Mouse (Mus musculus) liver, embryonic 15.5 days (tissue): ENCODE data around the gene Nkpd1. TPM values are rescaled to one million over a fixed set of nuclear protein-coding genes. Genes with fewer than 3 reads are reported as not detected.

Experiments
- ATAC-seq: fragments of 200-750 bp; cut with Nextera tagmentation; 2 replicates; pipeline ENCODE4 v1.8.0; 2017; ENCODE audit warnings: moderate number of reproducible peaks, mild to moderate bottlenecking, moderate library complexity; ENCODE audit not compliant: insufficient read depth
- H3K27ac ChIP-seq: fragments of 300-500 bp; sonication (generic); replicated peaks from 2 replicates; pipeline ENCODE4 v1.5.1; 2015; ENCODE audit warnings: mild to moderate bottlenecking, inconsistent platforms
- H3K27me3 ChIP-seq: fragments of 300-500 bp; sonication (generic); 2 replicates; pipeline ENCODE4 v1.6.1; 2015; ENCODE audit warnings: mild to moderate bottlenecking, inconsistent platforms
- H3K36me3 ChIP-seq: fragments of 300-500 bp; sonication (generic); replicated peaks from 2 replicates; pipeline ENCODE4 v1.6.1; 2015; ENCODE audit warnings: moderate library complexity, mild to moderate bottlenecking, inconsistent platforms
- H3K4me1 ChIP-seq: fragments of 300-500 bp; sonication (generic); replicated peaks from 2 replicates; pipeline ENCODE4 v1.6.1; 2015; ENCODE audit warnings: inconsistent platforms
- H3K4me2 ChIP-seq: fragments of 300-500 bp; sonication (generic); 2 replicates; pipeline ENCODE4 v1.6.1; 2015; ENCODE audit warnings: moderate library complexity, mild to moderate bottlenecking, inconsistent platforms
- H3K4me3 ChIP-seq: fragments of 300-500 bp; sonication (generic); replicated peaks from 2 replicates; pipeline ENCODE4 v1.5.1; 2015; ENCODE audit warnings: mild to moderate bottlenecking, inconsistent platforms
- H3K9ac ChIP-seq: fragments of 300-500 bp; sonication (generic); 2 replicates; pipeline ENCODE4 v1.6.1; 2015; ENCODE audit warnings: moderate library complexity, mild to moderate bottlenecking, inconsistent platforms
- H3K9me3 ChIP-seq: fragments of 300-500 bp; sonication (generic); replicated peaks from 2 replicates; pipeline ENCODE4 v1.6.1; 2016; ENCODE audit warnings: inconsistent platforms
- WGBS: fragments of 180-500 bp; shearing (Covaris S2); methylation state at CpG from one replicate; pipeline ENCODE4 v1.1.7; 2015; ENCODE audit warnings: mixed read lengths; ENCODE audit not compliant: insufficient replicate concordance; 5-methylcytosine and 5-hydroxymethylcytosine counted together
- polyA plus RNA-seq: library from polyadenylated mRNA; unstranded; fragments of >200 nt; fragmentation: Nextera tagmentation; extraction: Ambion mirVana; gene quantifications from 2 replicates; pipeline ENCODE4 v1.2.1, GENCODE M21; 2015

Gene Nkpd1
- polyA plus RNA-seq, 1 experiment from 2014 or later, result not detected

GRCm38 (mm10) chr7:19489525-19489924 is 28.1 kb upstream of the Nkpd1 start:
- Histone ChIP-seq H3K4me1 (0 out of 2 replicates have a peak, but pooled peaks cover 6% of the 10 kb centered on the region), H3K9ac (no peak overlapping the region), H3K27me3 (peaks cover 31% of the 10 kb centered on the region), H3K27ac (no peak overlapping the region), H3K4me3 (no peak overlapping the region), H3K36me3 (no peaks in the 10 kb centered on the region), H3K4me2 (no peak overlapping the region), H3K9me3 (no peaks in the 10 kb centered on the region)
- 71% methylated on average over 31 of the region's 31 CpGs for WGBS
- no peak for ATAC-seq

GRCm38 (mm10) chr7:19491731-19492130 is 25.9 kb upstream of the Nkpd1 start:
- H3K27ac ChIP-seq, result no peak overlapping the region
- WGBS, result 20% methylated on average over 26 of the region's 26 CpGs

GRCm38 (mm10) chr7:19494751-19495474 is 22.7 kb upstream of the Nkpd1 start:
- H3K4me1 ChIP-seq, result peaks cover 26% of the 10 kb centered on the region
- H3K9me3 ChIP-seq, result no peaks in the 10 kb centered on the region
- H3K4me3 ChIP-seq, result no peak overlapping the region
- H3K36me3 ChIP-seq, result no peaks in the 10 kb centered on the region
- 75% methylated on average over 25 of the region's 25 CpGs for WGBS
- H3K4me2 ChIP-seq, result no peak overlapping the region
- H3K27ac ChIP-seq, result no peak overlapping the region
- peaks cover 13% of the 10 kb centered on the region for H3K27me3 ChIP-seq
- no peak overlapping the region for H3K9ac ChIP-seq
- ATAC-seq, result no peak

More at GRCm38 (mm10) chr7:19491731-19492130, 25.9 kb upstream of the Nkpd1 start:
- peak overlapping the region; percentile 23; the same call in 1 of the 2 replicates for H3K4me2 ChIP-seq
- H3K4me1 ChIP-seq, result peaks cover 20% of the 10 kb centered on the region
- peaks cover 31% of the 10 kb centered on the region for H3K27me3 ChIP-seq
- H3K9ac ChIP-seq, result no peak overlapping the region
- no peak overlapping the region for H3K4me3 ChIP-seq
- H3K9me3 ChIP-seq, result no peaks in the 10 kb centered on the region
- ATAC-seq, result no peak
- H3K36me3 ChIP-seq, result no peaks in the 10 kb centered on the region

GRCm38 (mm10) chr7:19495521-19496213 is 22.0 kb upstream of the Nkpd1 start:
- no peak overlapping the region for H3K4me2 ChIP-seq
- peaks cover 31% of the 10 kb centered on the region for H3K4me1 ChIP-seq
- peak; percentile 36; the same call in 1 of the 2 replicates for ATAC-seq
- H3K27me3 ChIP-seq, result peaks cover 12% of the 10 kb centered on the region; the same call in 1 of the 2 replicates
- no peaks in the 10 kb centered on the region for H3K9me3 ChIP-seq
- WGBS, result 59% methylated on average over 20 of the region's 20 CpGs
- H3K9ac ChIP-seq, result no peak overlapping the region
- H3K4me3 ChIP-seq, result no peak overlapping the region
- H3K27ac ChIP-seq, result no peak overlapping the region
- no peaks in the 10 kb centered on the region for H3K36me3 ChIP-seq

GRCm38 (mm10) chr7:19496214-19496555 is 21.5 kb upstream of the Nkpd1 start:
- H3K27me3 ChIP-seq, result peaks cover 12% of the 10 kb centered on the region; the same call in 1 of the 2 replicates
- H3K36me3 ChIP-seq, result no peaks in the 10 kb centered on the region
- ATAC-seq, result peak; percentile 14; the same call in 1 of the 2 replicates
- 56% methylated on average over 5 of the region's 5 CpGs for WGBS
- H3K9ac ChIP-seq, result no peak overlapping the region
- H3K4me3 ChIP-seq, result no peak overlapping the region
- H3K27ac ChIP-seq, result no peak overlapping the region
- H3K4me1 ChIP-seq, result peaks cover 31% of the 10 kb centered on the region
- no peaks in the 10 kb centered on the region for H3K9me3 ChIP-seq
- H3K4me2 ChIP-seq, result no peak overlapping the region

GRCm38 (mm10) chr7:19498326-19498725 is 19.3 kb upstream of the Nkpd1 start:
- 61% methylated on average over 4 of the region's 4 CpGs for WGBS
- no peak overlapping the region for H3K4me3 ChIP-seq
- no peak overlapping the region for H3K9ac ChIP-seq
- no peak for ATAC-seq
- peaks cover 25% of the 10 kb centered on the region for H3K4me1 ChIP-seq
- H3K27me3 ChIP-seq, result no peaks in the 10 kb centered on the region
- H3K9me3 ChIP-seq, result no peaks in the 10 kb centered on the region
- H3K4me2 ChIP-seq, result no peak overlapping the region
- H3K27ac ChIP-seq, result no peak overlapping the region
- no peaks in the 10 kb centered on the region for H3K36me3 ChIP-seq

- Histone ChIP-seq H3K4me3 (no peak overlapping the region), H3K9ac (no peak overlapping the region), H3K9me3 (no peaks in the 10 kb centered on the region), H3K4me1 (peaks cover 22% of the 10 kb centered on the region; the same call in 1 of the 2 replicates), H3K27me3 (no peaks in the 10 kb centered on the region), H3K36me3 (no peaks in the 10 kb centered on the region), H3K27ac (no peak overlapping the region), H3K4me2 (no peak overlapping the region)
- 35% methylated on average over 12 of the region's 12 CpGs for WGBS
- ATAC-seq, result no peak
Observed at GRCm38 (mm10) chr7:19500420-19501363, 16.9 kb upstream of the Nkpd1 start.

- no peaks in the 10 kb centered on the region for H3K36me3 ChIP-seq
Observed at GRCm38 (mm10) chr7:19501658-19502057, 16.0 kb upstream of the Nkpd1 start.

GRCm38 (mm10) chr7:19503481-19504068 is 14.1 kb upstream of the Nkpd1 start:
- no peak overlapping the region for H3K9ac ChIP-seq
- peaks cover 36% of the 10 kb centered on the region for H3K4me1 ChIP-seq
- no peak overlapping the region for H3K4me2 ChIP-seq
- no peaks in the 10 kb centered on the region for H3K9me3 ChIP-seq
- no peaks in the 10 kb centered on the region for H3K36me3 ChIP-seq
- 29% methylated on average over 5 of the region's 5 CpGs for WGBS
- no peak for ATAC-seq
- no peak overlapping the region for H3K4me3 ChIP-seq
- H3K27me3 ChIP-seq, result 0 out of 2 replicates have a peak, but pooled peaks cover 8% of the 10 kb centered on the region
- no peak overlapping the region for H3K27ac ChIP-seq

More at GRCm38 (mm10) chr7:19501658-19502057, 16.0 kb upstream of the Nkpd1 start:
- 74% methylated on average over 4 of the region's 4 CpGs for WGBS
- ATAC-seq, result no peak
- Histone ChIP-seq H3K27me3 (no peaks in the 10 kb centered on the region), H3K4me1 (peaks cover 22% of the 10 kb centered on the region), H3K9ac (no peak overlapping the region), H3K27ac (no peak overlapping the region), H3K4me3 (no peak overlapping the region), H3K4me2 (no peak overlapping the region), H3K9me3 (no peaks in the 10 kb centered on the region)

GRCm38 (mm10) chr7:19506326-19506725 is 11.3 kb upstream of the Nkpd1 start:
- Histone ChIP-seq H3K4me1 (peaks cover 39% of the 10 kb centered on the region), H3K9me3 (no peaks in the 10 kb centered on the region), H3K9ac (no peak overlapping the region), H3K27me3 (0 out of 2 replicates have a peak, but pooled peaks cover 8% of the 10 kb centered on the region), H3K36me3 (no peaks in the 10 kb centered on the region), H3K27ac (no peak overlapping the region), H3K4me3 (0 out of 2 replicates have a peak overlapping the region, but pooled peaks have one; percentile 93), H3K4me2 (peak overlapping the region; percentile 93)
- no peak for ATAC-seq
- 19% methylated on average over 6 of the region's 6 CpGs for WGBS
